Mouse (Mus musculus) stomach, embryonic 16.5 days (tissue): ENCODE measurements around the gene D5Ertd579e. TPM values are rescaled to one million over a fixed set of nuclear protein-coding genes. Genes with fewer than 3 reads are reported as not detected.

Source experiments
- ATAC-seq: fragments of 200-750 bp; cut with Nextera tagmentation; 2 replicates; pipeline ENCODE4 v1.8.0; 2017; ENCODE audit warnings: moderate number of reproducible peaks, moderate TSS enrichment; ENCODE audit not compliant: insufficient read depth, low FRiP score
- H3K27ac ChIP-seq: fragments of 300-500 bp; sonication (generic); 2 replicates; pipeline ENCODE4 v1.5.1; 2014; ENCODE audit warnings: low read length
- H3K27me3 ChIP-seq: fragments of 300-500 bp; sonication (generic); 2 replicates; pipeline ENCODE4 v1.6.1; 2014; ENCODE audit warnings: low read length, control low read depth, mixed read lengths; ENCODE audit not compliant: control insufficient read depth, insufficient read depth
- H3K36me3 ChIP-seq: fragments of 300-500 bp; sonication (generic); 2 replicates; pipeline ENCODE4 v1.6.1; 2014; ENCODE audit warnings: low read length; ENCODE audit not compliant: control insufficient read depth, insufficient read depth
- H3K4me1 ChIP-seq: fragments of 300-500 bp; sonication (generic); 2 replicates; pipeline ENCODE4 v1.6.1; 2014; ENCODE audit warnings: low read length, control low read depth, mixed read lengths; ENCODE audit not compliant: control insufficient read depth, insufficient read depth
- H3K4me2 ChIP-seq: fragments of 300-500 bp; sonication (generic); 2 replicates; pipeline ENCODE4 v1.6.1; 2014; ENCODE audit warnings: low read depth, low read length, mixed read lengths
- H3K4me3 ChIP-seq: fragments of 300-500 bp; sonication (generic); replicated peaks from 2 replicates; pipeline ENCODE4 v1.5.1; 2014; ENCODE audit warnings: mild to moderate bottlenecking, low read length
- H3K9ac ChIP-seq: fragments of 300-500 bp; sonication (generic); 2 replicates; pipeline ENCODE4 v1.6.1; 2014; ENCODE audit warnings: low read length
- H3K9me3 ChIP-seq: fragments of 300-500 bp; sonication (generic); replicated peaks from 2 replicates; pipeline ENCODE4 v1.6.1; 2016; ENCODE audit warnings: low read length, control low read depth; ENCODE audit not compliant: control insufficient read depth
- WGBS: fragments of 180-500 bp; shearing (Covaris S2); extraction: QIAGEN DNeasy Blood & Tissue Kit; methylation state at CpG from one replicate; pipeline ENCODE4 v1.1.7; 2014; 5-methylcytosine and 5-hydroxymethylcytosine counted together
- polyA plus RNA-seq: library from polyadenylated mRNA; unstranded; fragments of >200 nt; fragmentation: Nextera tagmentation; extraction: Ambion mirVana; gene quantifications from 2 replicates; pipeline ENCODE4 v1.2.1, GENCODE M21; 2015

D5Ertd579e gene
- polyA plus RNA-seq, 1 experiment from 2014 or later: 20.5 TPM

GRCm38 (mm10) chr5:36575227-36575626 is 120.6 kb downstream of the D5Ertd579e start:
- Histone ChIP-seq H3K9ac (no peak overlapping the region), H3K36me3 (no peaks in the 10 kb centered on the region), H3K4me2 (no peak overlapping the region), H3K4me1 (peaks cover 16% of the 10 kb centered on the region), H3K27me3 (no peaks in the 10 kb centered on the region), H3K27ac (peak overlapping the region; percentile 90), H3K9me3 (no peaks in the 10 kb centered on the region), H3K4me3 (no peak overlapping the region)
- 67% methylated on average over 3 of the region's 3 CpGs for WGBS
- ATAC-seq: no peak

- peak overlapping the region; percentile 90 for H3K27ac ChIP-seq
- 38% methylated on average over 8 of the region's 8 CpGs for WGBS
- H3K9ac ChIP-seq: peak overlapping the region; percentile 8; the same call in 1 of the 2 replicates
These were observed 121.5 kb downstream of the D5Ertd579e start for GRCm38 (mm10) chr5:36574147-36574870.

DNA sequence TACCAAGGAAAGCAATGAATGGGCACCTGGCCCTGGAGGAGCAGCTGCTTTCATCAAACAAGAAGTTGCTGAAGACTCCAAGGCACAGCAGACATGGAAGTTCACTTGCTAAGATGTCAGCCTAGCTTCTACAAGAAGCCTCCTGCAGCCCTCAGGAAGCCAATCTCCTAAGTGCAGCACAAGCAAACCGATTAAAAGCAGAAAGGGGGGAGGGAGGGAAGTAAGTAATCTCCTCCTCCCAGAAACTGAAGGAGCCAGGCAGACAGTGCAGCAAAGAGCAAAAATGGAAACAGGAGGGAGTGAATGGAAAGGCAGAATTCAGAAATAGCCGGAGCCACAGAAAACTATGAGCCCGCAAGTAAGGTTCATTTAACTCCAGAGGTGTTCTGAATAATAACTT is 122.5 kb downstream of the D5Ertd579e start:
- Histone ChIP-seq H3K36me3 (peaks cover 4% of the 10 kb centered on the region; the same call in 1 of the 2 replicates), H3K4me3 (no peak overlapping the region), H3K4me2 (no peak overlapping the region), H3K4me1 (peaks cover 16% of the 10 kb centered on the region), H3K27me3 (no peaks in the 10 kb centered on the region), H3K9ac (0 out of 2 replicates have a peak overlapping the region, but pooled peaks have one; percentile 29), H3K9me3 (no peaks in the 10 kb centered on the region), H3K27ac (peak overlapping the region; percentile 50)
- ATAC-seq: no peak
- 54% methylated on average over 3 of the region's 3 CpGs for WGBS

More at GRCm38 (mm10) chr5:36574147-36574870, 121.5 kb downstream of the D5Ertd579e start:
- ATAC-seq: peak; percentile 54; the same call in 1 of the 2 replicates
- no peaks in the 10 kb centered on the region for H3K27me3 ChIP-seq
- H3K36me3 ChIP-seq: peaks cover 4% of the 10 kb centered on the region; the same call in 1 of the 2 replicates
- peak overlapping the region; percentile 19; the same call in 1 of the 2 replicates for H3K4me2 ChIP-seq
- no peaks in the 10 kb centered on the region for H3K9me3 ChIP-seq
- H3K4me1 ChIP-seq: peaks cover 16% of the 10 kb centered on the region
- no peak overlapping the region for H3K4me3 ChIP-seq

DNA sequence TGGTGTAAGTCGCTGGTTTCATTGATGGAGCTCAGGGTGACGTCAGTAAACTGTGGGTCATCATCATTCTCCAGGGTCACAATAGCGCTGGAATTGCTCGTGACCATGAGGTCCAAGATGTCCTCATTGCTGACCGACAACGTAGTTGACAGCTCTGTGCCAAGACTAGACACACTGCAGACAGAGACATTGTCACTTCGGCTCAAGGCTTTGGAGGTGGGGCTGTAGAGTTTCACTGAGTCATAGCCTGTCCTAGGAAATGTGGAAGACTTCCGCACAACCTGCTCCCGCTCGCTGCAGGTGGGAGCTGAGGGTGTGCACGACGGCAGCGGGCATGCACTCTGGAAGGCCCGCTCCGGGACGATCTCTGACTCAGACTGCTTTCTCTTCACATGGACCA is 124.5 kb downstream of the D5Ertd579e start:
- Histone ChIP-seq H3K9ac (no peak overlapping the region), H3K4me1 (peaks cover 16% of the 10 kb centered on the region), H3K4me2 (no peak overlapping the region), H3K4me3 (no peak overlapping the region), H3K9me3 (no peaks in the 10 kb centered on the region), H3K36me3 (peaks cover 4% of the 10 kb centered on the region; the same call in 1 of the 2 replicates), H3K27ac (no peak overlapping the region), H3K27me3 (no peaks in the 10 kb centered on the region)
- ATAC-seq: no peak
- WGBS: 91% methylated on average over 16 of the region's 16 CpGs

GRCm38 (mm10) chr5:36570546-36571245 is 125.1 kb downstream of the D5Ertd579e start:
- H3K4me2 ChIP-seq: no peak overlapping the region
- peaks cover 4% of the 10 kb centered on the region; the same call in 1 of the 2 replicates for H3K36me3 ChIP-seq
- H3K9ac ChIP-seq: no peak overlapping the region
- H3K9me3 ChIP-seq: no peaks in the 10 kb centered on the region
- no peak overlapping the region for H3K27ac ChIP-seq
- peaks cover 16% of the 10 kb centered on the region for H3K4me1 ChIP-seq
- ATAC-seq: no peak
- no peak overlapping the region for H3K4me3 ChIP-seq
- no peaks in the 10 kb centered on the region for H3K27me3 ChIP-seq
- WGBS: 83% methylated on average over 4 of the region's 4 CpGs

DNA sequence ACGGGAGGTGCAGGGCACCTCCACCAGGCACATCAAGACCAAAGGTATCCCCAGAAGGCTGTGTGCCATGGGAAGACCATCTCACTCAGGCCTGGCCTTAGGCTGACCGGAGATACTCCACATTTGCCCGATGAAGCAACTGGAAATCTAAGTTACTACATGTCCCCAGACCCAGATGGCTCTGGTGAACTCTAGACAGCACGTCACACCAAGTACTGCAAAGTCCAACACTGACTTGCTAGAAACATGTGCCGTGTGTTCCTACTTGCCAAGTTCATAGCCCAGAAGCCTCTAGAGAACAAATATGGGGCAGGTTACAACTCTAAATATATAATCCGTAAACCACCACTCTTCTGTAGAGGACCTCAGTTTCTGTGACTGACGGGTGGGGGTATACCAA is 125.7 kb downstream of the D5Ertd579e start:
- ATAC-seq: no peak
- no peaks in the 10 kb centered on the region for H3K27me3 ChIP-seq
- H3K27ac ChIP-seq: no peak overlapping the region
- no peak overlapping the region for H3K4me2 ChIP-seq
- H3K9ac ChIP-seq: no peak overlapping the region
- peaks cover 11% of the 10 kb centered on the region for H3K4me1 ChIP-seq
- WGBS: 85% methylated on average over 7 of the region's 7 CpGs
- H3K4me3 ChIP-seq: no peak overlapping the region
- H3K9me3 ChIP-seq: no peaks in the 10 kb centered on the region
- peaks cover 4% of the 10 kb centered on the region; the same call in 1 of the 2 replicates for H3K36me3 ChIP-seq

DNA sequence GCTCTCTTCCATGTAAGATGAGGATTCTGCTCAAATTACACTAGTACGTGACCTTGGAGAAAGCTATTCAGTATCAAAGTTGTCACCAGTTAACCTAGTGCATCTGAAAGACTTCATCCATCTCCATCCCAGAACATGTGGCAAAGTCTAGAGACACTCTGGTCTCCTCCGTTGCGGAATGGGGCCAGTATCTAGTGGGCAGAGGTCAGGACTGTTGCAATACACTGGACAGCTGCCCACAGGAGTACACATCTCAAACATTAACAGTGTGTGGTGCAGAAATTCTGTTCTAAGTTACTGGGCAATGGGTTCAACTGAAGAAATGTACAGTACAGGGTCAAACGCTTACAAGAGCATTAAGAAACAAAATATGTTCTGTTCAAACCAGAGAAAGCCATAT is 127.7 kb downstream of the D5Ertd579e start:
- H3K9me3 ChIP-seq: no peaks in the 10 kb centered on the region
- H3K9ac ChIP-seq: no peak overlapping the region
- peaks cover 4% of the 10 kb centered on the region; the same call in 1 of the 2 replicates for H3K36me3 ChIP-seq
- H3K27ac ChIP-seq: no peak overlapping the region
- H3K4me1 ChIP-seq: no peaks in the 10 kb centered on the region
- no peak overlapping the region for H3K4me3 ChIP-seq
- H3K27me3 ChIP-seq: no peaks in the 10 kb centered on the region
- H3K4me2 ChIP-seq: no peak overlapping the region
- WGBS: 78% methylated on average over 4 of the region's 4 CpGs
- ATAC-seq: no peak

- Histone ChIP-seq H3K4me2 (no peak overlapping the region), H3K36me3 (peaks cover 4% of the 10 kb centered on the region; the same call in 1 of the 2 replicates), H3K9ac (no peak overlapping the region), H3K4me1 (no peaks in the 10 kb centered on the region), H3K4me3 (no peak overlapping the region), H3K9me3 (no peaks in the 10 kb centered on the region), H3K27me3 (no peaks in the 10 kb centered on the region), H3K27ac (no peak overlapping the region)
- 58% methylated on average over 2 of the region's 2 CpGs for WGBS
- no peak for ATAC-seq
These were observed 128.2 kb downstream of the D5Ertd579e start for GRCm38 (mm10) chr5:36567627-36568026.

- no peak for ATAC-seq
- Histone ChIP-seq H3K4me1 (0 out of 2 replicates have a peak, but pooled peaks cover 7% of the 10 kb centered on the region), H3K27ac (no peak overlapping the region), H3K9me3 (no peaks in the 10 kb centered on the region), H3K27me3 (no peaks in the 10 kb centered on the region), H3K4me3 (no peak overlapping the region), H3K36me3 (no peaks in the 10 kb centered on the region), H3K4me2 (no peak overlapping the region), H3K9ac (no peak overlapping the region)
- WGBS: 75% methylated on average over 9 of the region's 9 CpGs
These were observed 131.3 kb downstream of the D5Ertd579e start for GRCm38 (mm10) chr5:36564530-36564929.
